Mouse (Mus musculus): Measurements from ENCODE around the gene Ssr2. TPM values are rescaled to one million over a fixed set of nuclear protein-coding genes. Genes with fewer than 3 reads are reported as not detected.

The Ssr2 gene
- polyA plus RNA-seq, 1 experiment from 2014 or later = 339 TPM

DNA sequence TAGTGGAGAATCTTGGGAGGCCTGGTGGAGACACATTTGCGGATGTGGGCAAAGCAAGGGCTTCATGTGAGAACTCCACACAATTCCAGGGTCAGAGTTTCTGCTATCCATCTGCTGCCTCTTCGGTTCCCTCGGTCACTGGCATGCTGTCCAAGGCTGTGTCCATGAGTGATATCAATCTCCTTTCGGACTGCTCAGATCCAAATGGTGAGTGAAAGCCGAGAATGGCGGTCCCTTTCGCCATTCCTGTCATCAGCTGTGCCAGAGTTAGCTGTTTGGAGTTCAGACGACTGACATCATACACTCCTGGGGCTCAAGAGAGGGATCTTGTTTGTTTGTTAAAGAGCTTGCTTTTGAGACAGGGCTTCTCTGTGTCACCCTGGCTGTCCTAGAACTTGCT lies 38.7 kb downstream of the Ssr2 start:
- Histone ChIP-seq H3K27me3 (replicated peaks) (no peaks in the 10 kb centered on the region), H3K4me2 (no peak overlapping the region), H3K4me1 (peaks cover 25% of the 10 kb centered on the region), H3K27ac (no peak overlapping the region), H3K9me3 (no peaks in the 10 kb centered on the region), H3K36me3 (no peaks in the 10 kb centered on the region), H3K9ac (no peak overlapping the region), H3K4me3 (replicated peaks) (no peak overlapping the region)
- 79% methylated on average over 8 of the region's 8 CpGs for WGBS
- ATAC-seq (ENCODE audit: insufficient read depth, low FRiP score, low read depth) = no peak

DNA sequence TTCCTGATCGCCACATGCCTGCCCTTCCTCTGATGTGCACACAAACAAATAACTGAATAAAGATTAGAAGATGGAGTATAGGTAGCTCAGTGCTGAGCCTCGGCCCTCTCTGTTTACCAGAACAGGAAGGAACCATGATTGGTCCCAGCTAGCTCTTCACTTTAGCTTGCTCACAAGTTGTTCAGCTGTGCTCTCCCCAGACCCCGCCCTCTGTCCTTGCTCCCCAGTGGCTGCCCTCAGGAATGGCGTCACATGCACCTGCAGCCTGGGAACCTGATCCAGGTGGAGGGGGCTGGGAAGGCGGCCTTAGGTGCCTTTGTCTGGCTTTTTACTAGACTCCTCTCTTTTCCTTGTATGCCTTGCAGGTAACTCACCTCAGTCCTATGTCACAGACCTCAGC lies 39.4 kb downstream of the Ssr2 start:
- Histone ChIP-seq H3K27ac (peak overlapping the region; percentile 52), H3K4me2 (peak overlapping the region; percentile 41), H3K9ac (no peak overlapping the region), H3K4me3 (replicated peaks) (no peak overlapping the region; the same call in 1 of the 2 replicates), H3K9me3 (no peaks in the 10 kb centered on the region), H3K27me3 (replicated peaks) (no peaks in the 10 kb centered on the region), H3K36me3 (no peaks in the 10 kb centered on the region), H3K4me1 (peaks cover 25% of the 10 kb centered on the region)
- 56% methylated on average over 5 of the region's 5 CpGs for WGBS
- ATAC-seq (ENCODE audit: insufficient read depth, low FRiP score, low read depth) = peak; percentile 74

DNA sequence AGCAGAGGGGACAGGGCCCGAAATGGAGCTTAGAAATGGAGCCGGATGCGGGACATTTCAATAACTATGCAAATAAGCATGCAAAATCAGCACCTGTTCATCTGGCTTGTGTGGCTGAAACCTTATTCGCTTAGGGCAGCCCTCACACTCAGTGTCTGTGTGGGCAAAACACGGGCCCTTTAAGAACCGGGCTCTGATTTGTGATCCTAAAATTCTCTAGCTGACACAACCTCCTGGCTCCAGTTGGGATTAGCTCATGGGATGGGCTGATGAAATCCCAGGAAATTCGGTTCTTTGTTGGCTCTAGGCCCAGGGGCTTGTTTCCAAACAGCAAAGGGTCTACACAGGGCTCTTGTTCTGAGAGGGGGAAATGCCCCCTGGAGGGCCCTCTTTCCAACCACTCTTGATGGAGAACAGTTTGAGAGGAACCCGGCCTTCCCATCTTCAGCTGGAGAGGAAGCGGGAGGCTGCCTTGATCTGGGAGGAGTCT lies 40.3 kb downstream of the Ssr2 start:
- peak overlapping the region; percentile 52 for H3K27ac ChIP-seq
- H3K4me3 ChIP-seq (replicated peaks) = peak overlapping the region; percentile 15; the same call in 1 of the 2 replicates
- no peak overlapping the region for H3K9ac ChIP-seq
- peaks cover 27% of the 10 kb centered on the region for H3K4me1 ChIP-seq
- no peaks in the 10 kb centered on the region for H3K27me3 ChIP-seq (replicated peaks)
- no peaks in the 10 kb centered on the region for H3K9me3 ChIP-seq
- peak overlapping the region; percentile 41 for H3K4me2 ChIP-seq
- no peak for ATAC-seq (ENCODE audit: insufficient read depth, low FRiP score, low read depth)
- 43% methylated on average over 9 of the region's 9 CpGs for WGBS
- no peaks in the 10 kb centered on the region for H3K36me3 ChIP-seq

DNA sequence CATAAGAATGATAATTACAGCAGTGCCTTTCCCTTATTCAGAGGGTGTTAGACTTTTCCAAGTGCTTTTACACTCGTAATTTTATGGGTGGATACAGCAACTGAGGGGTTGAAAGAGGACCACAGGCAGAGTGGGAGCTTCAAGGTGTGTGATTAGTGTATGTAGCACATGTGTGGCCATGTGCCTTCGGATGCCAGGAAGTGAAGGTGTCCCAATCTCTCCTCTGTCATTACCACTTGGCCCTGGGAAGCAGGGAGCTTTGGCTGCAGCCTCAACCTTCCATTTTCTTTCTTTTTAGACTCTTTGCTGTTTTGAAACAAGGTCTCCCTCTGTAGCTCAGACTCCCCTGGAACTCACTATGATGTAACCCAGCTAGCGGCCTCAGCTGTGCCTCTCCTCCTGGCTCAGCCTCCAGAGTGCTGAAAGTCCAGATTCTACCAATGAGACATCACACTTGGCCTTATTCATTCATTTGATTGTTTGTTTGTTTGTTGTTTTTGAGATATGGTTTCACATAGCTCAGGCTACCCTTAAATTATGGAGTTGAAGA lies 41.4 kb downstream of the Ssr2 start:
- Histone ChIP-seq H3K27ac (no peak overlapping the region), H3K4me3 (replicated peaks) (peak overlapping the region; percentile 15; the same call in 1 of the 2 replicates), H3K9ac (no peak overlapping the region), H3K36me3 (no peaks in the 10 kb centered on the region), H3K4me2 (peak overlapping the region; percentile 41; the same call in 1 of the 2 replicates), H3K27me3 (replicated peaks) (no peaks in the 10 kb centered on the region), H3K4me1 (peaks cover 27% of the 10 kb centered on the region), H3K9me3 (no peaks in the 10 kb centered on the region)
- WGBS = 88% methylated on average over 3 of the region's 3 CpGs
- ATAC-seq (ENCODE audit: insufficient read depth, low FRiP score, low read depth) = no peak

DNA sequence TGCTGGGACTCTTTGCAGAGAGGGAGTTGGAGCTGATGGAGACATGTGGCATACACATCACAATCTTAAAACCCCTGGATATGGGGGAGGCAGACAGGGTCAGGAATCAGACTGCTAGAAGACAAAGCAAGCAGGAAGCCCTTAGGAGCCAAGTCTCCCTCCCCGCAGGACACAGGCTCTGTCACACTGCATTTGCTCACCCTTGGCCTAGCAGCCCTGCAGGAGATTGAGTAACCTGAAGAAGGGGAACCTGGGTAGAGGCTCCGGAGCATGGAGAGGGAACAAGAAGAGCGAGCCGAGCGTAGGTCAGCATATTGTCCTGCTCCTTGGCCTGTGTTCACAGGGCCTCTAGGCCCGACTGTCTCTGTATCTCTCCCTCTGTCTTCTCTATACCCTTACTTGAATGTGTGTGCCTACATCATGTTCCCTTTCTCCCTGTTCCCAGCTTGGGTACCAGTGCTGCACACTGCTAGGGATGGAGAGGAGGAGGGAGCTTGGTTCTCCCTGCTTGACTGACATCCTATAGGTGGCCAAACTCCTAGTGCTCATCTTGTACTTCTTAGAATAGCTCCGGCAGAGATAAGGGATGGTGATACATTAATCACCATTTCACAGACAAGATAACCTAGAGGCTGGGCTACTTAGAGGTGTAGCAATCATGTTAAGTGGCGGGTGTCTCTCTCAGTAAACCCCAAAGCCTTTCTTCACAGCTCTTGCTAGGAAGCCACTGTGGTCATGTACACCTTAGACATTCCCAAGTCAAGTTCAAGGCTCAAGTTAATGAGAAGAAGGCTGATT lies 42.6 kb downstream of the Ssr2 start:
- ATAC-seq (ENCODE audit: insufficient read depth, low FRiP score, low read depth) = no peak
- Histone ChIP-seq H3K27ac (no peak overlapping the region), H3K36me3 (no peaks in the 10 kb centered on the region), H3K9me3 (no peaks in the 10 kb centered on the region), H3K9ac (no peak overlapping the region), H3K4me2 (no peak overlapping the region), H3K27me3 (replicated peaks) (no peaks in the 10 kb centered on the region), H3K4me3 (replicated peaks) (no peak overlapping the region), H3K4me1 (peaks cover 27% of the 10 kb centered on the region)
- 70% methylated on average over 8 of the region's 8 CpGs for WGBS

DNA sequence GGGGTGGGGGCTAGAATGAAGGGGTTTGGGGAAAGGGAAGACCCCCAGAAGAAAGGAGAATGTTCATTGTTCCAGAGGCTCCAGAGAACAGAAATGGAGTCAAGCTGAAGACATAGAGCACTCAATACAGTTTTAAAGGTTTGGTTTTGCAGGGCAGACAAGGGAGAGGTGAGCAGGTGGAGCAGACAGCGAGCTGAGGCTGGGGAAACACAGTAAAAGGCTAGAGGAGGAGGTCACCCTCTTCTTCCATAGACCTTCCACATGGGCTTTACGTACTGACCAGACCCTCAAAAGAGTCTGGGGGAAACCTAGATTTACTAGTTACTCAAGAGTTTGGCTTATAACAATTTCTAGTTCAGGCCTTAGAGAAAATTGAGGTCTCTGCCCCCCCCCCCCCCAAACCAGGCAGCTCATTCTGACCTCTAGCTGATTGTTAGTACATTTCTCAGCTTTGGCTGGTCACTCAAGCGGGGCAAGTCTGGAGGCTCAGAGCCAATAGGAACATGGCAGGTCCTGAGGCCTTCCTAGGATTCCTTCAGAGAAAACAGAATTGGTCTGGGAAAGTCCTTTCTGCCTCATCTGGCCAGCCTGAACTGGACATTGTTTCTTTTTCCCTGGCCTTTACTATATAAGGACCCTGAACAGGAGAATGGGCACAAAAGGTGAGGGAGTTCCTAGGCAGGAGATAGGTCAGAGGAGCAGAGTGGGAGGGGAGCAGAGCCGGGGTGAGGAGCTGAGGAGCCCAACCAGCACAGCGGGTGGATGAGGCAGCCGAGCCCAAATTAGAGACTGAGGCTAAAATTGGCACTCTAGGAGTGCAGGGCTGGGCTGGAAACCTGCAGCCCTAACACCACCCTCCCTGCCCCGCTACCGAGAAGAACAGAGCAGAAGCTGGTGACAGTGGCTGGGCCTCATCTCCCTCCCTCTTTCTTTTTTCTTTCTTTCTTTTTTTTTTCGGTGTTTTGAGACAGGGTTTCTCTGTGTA lies 43.7 kb downstream of the Ssr2 start:
- no peaks in the 10 kb centered on the region for H3K36me3 ChIP-seq
- peaks cover 37% of the 10 kb centered on the region for H3K4me1 ChIP-seq
- ATAC-seq (ENCODE audit: insufficient read depth, low FRiP score, low read depth) = no peak
- 57% methylated on average over 9 of the region's 9 CpGs for WGBS
- H3K4me2 ChIP-seq = no peak overlapping the region
- H3K9ac ChIP-seq = no peak overlapping the region
- H3K27me3 ChIP-seq (replicated peaks) = no peaks in the 10 kb centered on the region
- H3K27ac ChIP-seq = no peak overlapping the region
- H3K4me3 ChIP-seq (replicated peaks) = no peak overlapping the region
- no peaks in the 10 kb centered on the region for H3K9me3 ChIP-seq

DNA sequence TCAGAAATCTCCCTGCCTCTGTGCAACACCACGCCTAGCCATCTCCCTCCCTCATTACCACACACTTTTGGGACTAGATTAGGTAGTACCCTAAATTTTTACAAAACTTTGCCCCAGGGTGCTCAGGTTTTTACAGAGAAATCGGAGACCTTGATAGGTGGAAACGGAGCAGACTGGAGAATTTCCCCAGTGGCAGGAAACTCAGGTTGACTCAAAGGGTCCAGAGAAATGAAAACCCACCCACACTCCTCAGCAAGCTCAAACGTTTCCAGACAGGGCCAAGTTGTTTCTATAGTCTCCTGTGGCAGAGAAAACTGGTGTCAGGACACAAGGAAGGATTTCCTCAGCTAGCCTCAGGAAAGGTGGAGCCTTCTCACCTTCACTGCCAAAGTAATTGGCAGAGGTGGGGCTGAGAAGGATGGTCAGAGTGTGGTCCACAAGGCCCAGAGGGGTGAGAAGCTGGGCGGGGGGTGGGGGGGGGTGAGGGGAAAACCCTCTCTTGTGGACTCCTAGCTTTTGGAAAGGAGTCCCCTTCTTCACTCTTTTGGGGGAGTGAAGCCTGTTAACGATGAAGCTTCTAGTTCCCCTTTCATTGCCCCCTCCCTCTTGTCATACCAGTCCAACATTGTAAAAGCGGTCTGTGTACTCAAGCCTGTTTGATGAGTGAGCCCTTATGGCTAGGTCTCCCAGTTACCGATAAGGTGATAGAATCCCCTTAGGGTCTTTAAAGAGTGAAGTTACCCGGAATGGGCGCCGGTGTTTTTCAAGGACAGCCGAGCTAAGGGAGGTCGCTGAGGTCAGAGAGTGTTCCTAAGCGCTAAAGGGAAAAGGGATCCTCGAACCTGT lies 44.7 kb downstream of the Ssr2 start:
- Histone ChIP-seq H3K27ac (peak overlapping the region; percentile 97), H3K27me3 (replicated peaks) (no peaks in the 10 kb centered on the region), H3K4me1 (peaks cover 41% of the 10 kb centered on the region), H3K9ac (peak overlapping the region; percentile 93), H3K4me3 (replicated peaks) (peak overlapping the region; percentile 89), H3K4me2 (peak overlapping the region; percentile 74), H3K9me3 (no peaks in the 10 kb centered on the region), H3K36me3 (no peaks in the 10 kb centered on the region)
- no peak for ATAC-seq (ENCODE audit: insufficient read depth, low FRiP score, low read depth)
- 15% methylated on average over 15 of the region's 15 CpGs for WGBS

DNA sequence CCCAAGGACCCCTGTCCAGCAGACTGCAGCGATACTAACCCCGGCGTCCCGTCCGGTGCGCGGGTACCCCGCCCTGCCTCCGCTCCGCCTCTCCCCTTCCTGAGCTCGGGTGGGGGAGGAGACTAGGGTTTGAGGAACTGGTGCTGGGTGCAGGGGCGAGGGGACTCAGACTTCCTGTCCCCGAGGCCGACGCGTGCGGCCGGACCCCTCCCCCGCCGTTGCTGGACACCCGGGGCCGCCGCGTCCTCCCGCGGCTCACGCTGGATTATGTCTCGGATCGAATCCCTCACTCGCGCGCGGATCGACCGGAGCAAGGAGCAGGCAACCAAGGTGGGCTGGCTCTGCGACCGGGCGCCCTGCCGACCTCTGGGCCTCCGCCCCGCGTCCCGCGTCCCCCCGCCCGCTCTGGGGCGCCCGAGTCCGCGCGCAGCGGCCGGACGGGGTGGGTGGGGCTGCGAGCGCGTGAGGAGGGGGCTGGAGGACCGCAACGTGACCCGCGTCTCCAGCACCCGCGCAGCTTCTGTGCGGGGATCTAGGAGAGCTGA lies 45.4 kb downstream of the Ssr2 start:
- peak overlapping the region; percentile 74 for H3K4me2 ChIP-seq

DNA sequence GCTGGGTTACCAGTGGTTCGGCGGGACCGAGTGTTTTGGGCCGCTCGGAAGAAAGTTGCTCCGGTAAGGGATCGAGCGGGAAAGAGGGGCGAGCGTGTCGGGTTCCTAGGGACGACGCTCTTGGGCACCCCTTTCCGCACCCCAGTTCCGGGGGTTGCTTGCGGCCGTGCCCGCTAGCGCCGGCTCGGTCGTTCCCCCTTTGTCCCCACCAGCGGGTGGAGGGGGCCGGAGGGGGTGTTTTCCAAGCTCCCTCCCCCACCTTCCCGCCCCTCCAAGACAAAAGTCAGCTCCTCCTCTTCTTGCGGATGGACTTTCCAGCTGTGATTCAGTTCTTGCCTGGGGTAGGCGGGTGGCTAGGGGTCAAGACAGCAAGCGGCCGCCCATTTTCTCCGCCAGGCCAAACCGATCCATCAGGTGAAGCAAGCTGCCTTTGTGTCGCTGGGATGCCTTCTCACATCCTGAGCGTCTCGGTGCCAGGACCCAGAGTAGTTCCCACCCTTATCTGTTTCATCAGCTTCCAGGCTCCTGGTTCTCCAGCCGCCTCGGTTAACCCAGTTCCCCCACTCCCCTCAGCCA lies 45.9 kb downstream of the Ssr2 start:
- H3K4me1 ChIP-seq = peaks cover 39% of the 10 kb centered on the region
- ATAC-seq (ENCODE audit: insufficient read depth, low FRiP score, low read depth) = peak; percentile 28; the same call in 1 of the 2 replicates
- H3K4me2 ChIP-seq = peak overlapping the region; percentile 74
- H3K9ac ChIP-seq = peak overlapping the region; percentile 93
- no peaks in the 10 kb centered on the region for H3K27me3 ChIP-seq (replicated peaks)
- no peaks in the 10 kb centered on the region for H3K9me3 ChIP-seq
- H3K27ac ChIP-seq = peak overlapping the region; percentile 97
- H3K4me3 ChIP-seq (replicated peaks) = peak overlapping the region; percentile 89
- under 1% methylated on average over 32 of the region's 36 CpGs for WGBS
- H3K36me3 ChIP-seq = 0 out of 2 replicates have a peak, but pooled peaks cover 6% of the 10 kb centered on the region

More for the DNA sequence above, 45.4 kb downstream of the Ssr2 start:
- H3K9me3 ChIP-seq = no peaks in the 10 kb centered on the region
- H3K4me1 ChIP-seq = peaks cover 41% of the 10 kb centered on the region
- peak overlapping the region; percentile 89 for H3K4me3 ChIP-seq (replicated peaks)
- peak overlapping the region; percentile 97 for H3K27ac ChIP-seq
- H3K36me3 ChIP-seq = 0 out of 2 replicates have a peak, but pooled peaks cover 1% of the 10 kb centered on the region
- under 1% methylated on average over 62 of the region's 64 CpGs for WGBS
- ATAC-seq (ENCODE audit: insufficient read depth, low FRiP score, low read depth) = peak; percentile 67
- H3K27me3 ChIP-seq (replicated peaks) = no peaks in the 10 kb centered on the region
- H3K9ac ChIP-seq = peak overlapping the region; percentile 93

DNA sequence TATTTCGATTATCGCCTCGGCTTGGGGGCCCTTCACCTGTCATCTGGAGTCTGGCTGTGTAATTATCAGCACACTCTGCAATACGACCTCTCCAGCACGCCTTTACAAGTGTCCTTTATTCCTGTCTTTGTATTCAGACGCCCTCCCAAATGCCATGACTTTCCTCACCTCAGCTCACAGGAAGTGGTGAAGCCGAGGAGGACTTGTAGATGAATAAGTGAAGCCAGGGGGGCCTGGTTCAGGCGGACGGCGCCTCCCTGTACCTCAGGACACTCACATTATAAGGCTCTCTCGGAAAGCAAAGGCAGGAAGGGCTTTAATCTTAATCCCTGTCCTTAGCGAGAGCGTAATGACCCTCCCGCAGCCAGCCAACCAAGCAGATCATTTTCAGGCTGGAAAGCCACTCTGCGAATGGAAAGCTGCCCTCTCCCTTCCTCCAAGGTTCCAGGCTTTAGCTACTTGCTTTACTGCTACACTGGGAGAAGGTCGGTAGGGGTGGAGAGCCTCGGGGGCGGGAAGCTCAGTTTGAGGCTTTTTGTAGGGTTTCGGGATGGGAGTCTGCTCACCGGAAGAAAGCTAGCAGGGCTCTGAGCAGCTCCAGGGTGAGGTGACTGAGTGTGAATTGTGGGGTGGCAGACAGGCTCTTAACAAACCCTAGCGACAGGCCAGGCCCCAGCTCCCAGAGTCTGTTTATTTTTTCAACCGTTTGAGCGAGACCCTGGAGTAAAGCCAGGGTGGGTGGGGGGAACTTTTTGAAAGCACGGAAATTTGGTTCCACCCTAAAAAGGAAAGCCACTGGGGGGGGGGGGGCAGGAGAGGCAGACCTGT lies 46.7 kb downstream of the Ssr2 start:
- peak overlapping the region; percentile 74 for H3K4me2 ChIP-seq

More for the DNA sequence above, 46.7 kb downstream of the Ssr2 start:
- H3K27me3 ChIP-seq (replicated peaks) = no peaks in the 10 kb centered on the region
- H3K9ac ChIP-seq = peak overlapping the region; percentile 93
- peak; percentile 12; the same call in 1 of the 2 replicates for ATAC-seq (ENCODE audit: insufficient read depth, low FRiP score, low read depth)
- WGBS = under 1% methylated on average over 24 of the region's 24 CpGs
- H3K27ac ChIP-seq = peak overlapping the region; percentile 97
- no peaks in the 10 kb centered on the region for H3K9me3 ChIP-seq
- H3K4me1 ChIP-seq = peaks cover 44% of the 10 kb centered on the region
- H3K4me3 ChIP-seq (replicated peaks) = peak overlapping the region; percentile 89
- H3K36me3 ChIP-seq = 0 out of 2 replicates have a peak, but pooled peaks cover 6% of the 10 kb centered on the region
